Mouse (Mus musculus): ENCODE measurements around the gene Pxmp2.

DNA sequence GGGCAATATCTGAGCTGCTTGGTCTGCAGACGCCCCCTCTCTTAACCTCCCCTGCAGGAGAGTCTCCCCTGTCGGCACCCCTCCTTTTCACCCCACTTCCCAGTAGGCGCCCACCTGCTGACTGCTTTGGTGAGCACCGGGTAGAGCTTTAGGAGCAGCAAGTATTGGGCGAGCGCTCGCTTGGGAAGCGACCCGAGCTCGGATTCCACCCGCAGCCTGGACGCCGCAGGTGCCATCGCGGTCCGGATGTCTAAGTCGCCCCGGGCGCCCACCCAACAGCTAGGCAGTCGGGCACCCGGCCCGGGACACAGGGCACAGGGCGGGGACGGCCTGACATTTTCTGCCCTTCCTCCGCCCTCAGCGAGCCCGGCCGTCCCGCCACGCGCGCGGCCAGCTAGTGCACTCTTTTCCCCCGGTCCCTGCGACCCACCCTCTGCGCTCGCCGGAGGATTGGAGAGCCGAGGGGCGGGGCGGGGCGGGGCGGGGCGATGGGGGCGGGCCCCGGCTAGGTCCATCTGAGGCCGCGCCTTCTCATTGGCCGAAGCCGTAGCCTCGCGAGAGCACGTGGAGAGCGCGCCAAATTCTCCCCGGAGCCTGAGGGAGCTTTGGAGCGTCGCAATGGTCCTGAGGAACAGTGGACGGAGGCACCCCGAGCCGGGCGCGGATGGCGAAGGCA lies at the start of gene Pxmp2, which contains the start of gene Pole:
- TF ChIP-seq CTCF (IDR thresholded peaks at IDR 0.05; ENCODE audit: control insufficient read depth, insufficient read depth, insufficient read length) (no peak), MYOG (IDR thresholded peaks at IDR 0.05; ENCODE audit: control insufficient read depth, extremely low read depth, insufficient read length) (no peak), MAX (IDR thresholded peaks at IDR 0.05) (peak; percentile 63), CEBPB (IDR thresholded peaks at IDR 0.05; ENCODE audit: low read depth) (no peak), MYOD1 (IDR thresholded peaks at IDR 0.05; ENCODE audit: control insufficient read depth, insufficient read length, low read depth) (no peak), USF1 (IDR thresholded peaks at IDR 0.05; ENCODE audit: low read depth) (peak; percentile 36), FOSL1 (IDR thresholded peaks at IDR 0.05; ENCODE audit: insufficient read depth, low read length, poor library complexity, severe bottlenecking) (no peak)
